Mouse (Mus musculus) forebrain, embryonic 15.5 days (tissue): ENCODE data around the gene Tmem181a. TPM values are rescaled to one million over a fixed set of nuclear protein-coding genes. Genes with fewer than 3 reads are reported as not detected.
"Not testable (repeated sequence)": the region's sequence is repeated elsewhere in the genome, so short reads cannot be mapped to it uniquely, and the experiment has no call there.

ENCODE experiments used
- ATAC-seq: fragments of 200-750 bp; cut with Nextera tagmentation; replicated peaks from 2 replicates; pipeline ENCODE4 v1.8.0; 2017; ENCODE audit warnings: mild to moderate bottlenecking, moderate TSS enrichment, moderate library complexity
- H3K27ac ChIP-seq: fragments of 300-500 bp; sonication (generic); replicated peaks from 2 replicates; pipeline ENCODE4 v1.5.1; 2015; ENCODE audit warnings: mild to moderate bottlenecking, inconsistent platforms
- H3K27me3 ChIP-seq: fragments of 300-500 bp; sonication (generic); 2 replicates; pipeline ENCODE4 v1.6.1; 2015; ENCODE audit warnings: inconsistent platforms
- H3K36me3 ChIP-seq: fragments of 300-500 bp; sonication (generic); 2 replicates; pipeline ENCODE4 v1.6.1; 2015; ENCODE audit warnings: mild to moderate bottlenecking, inconsistent platforms
- H3K4me1 ChIP-seq: fragments of 300-500 bp; sonication (generic); 2 replicates; pipeline ENCODE4 v1.6.1; 2015; ENCODE audit warnings: inconsistent platforms
- H3K4me2 ChIP-seq: fragments of 300-500 bp; sonication (generic); replicated peaks from 2 replicates; pipeline ENCODE4 v1.6.1; 2015; ENCODE audit warnings: mild to moderate bottlenecking, inconsistent platforms
- H3K4me3 ChIP-seq: fragments of 300-500 bp; sonication (generic); 2 replicates; pipeline ENCODE4 v1.5.1; 2015; ENCODE audit warnings: mild to moderate bottlenecking, inconsistent platforms
- H3K9ac ChIP-seq: fragments of 300-500 bp; sonication (generic); replicated peaks from 2 replicates; pipeline ENCODE4 v1.6.1; 2015; ENCODE audit warnings: mild to moderate bottlenecking, inconsistent platforms
- H3K9me3 ChIP-seq: fragments of 300-500 bp; sonication (generic); 2 replicates; pipeline ENCODE4 v1.6.1; 2016; ENCODE audit warnings: inconsistent platforms
- WGBS: fragments of 180-500 bp; shearing (Covaris S2); methylation state at CpG from one replicate; pipeline ENCODE4 v1.1.7; 2015; ENCODE audit warnings: mixed read lengths; 5-methylcytosine and 5-hydroxymethylcytosine counted together
- polyA plus RNA-seq: library from polyadenylated mRNA; unstranded; fragments of >200 nt; fragmentation: Nextera tagmentation; extraction: Ambion mirVana; gene quantifications from 2 replicates; pipeline ENCODE4 v1.2.1, GENCODE M21; 2015

Tmem181a gene
- polyA plus RNA-seq, 1 experiment from 2014 or later = 40.1 TPM

DNA sequence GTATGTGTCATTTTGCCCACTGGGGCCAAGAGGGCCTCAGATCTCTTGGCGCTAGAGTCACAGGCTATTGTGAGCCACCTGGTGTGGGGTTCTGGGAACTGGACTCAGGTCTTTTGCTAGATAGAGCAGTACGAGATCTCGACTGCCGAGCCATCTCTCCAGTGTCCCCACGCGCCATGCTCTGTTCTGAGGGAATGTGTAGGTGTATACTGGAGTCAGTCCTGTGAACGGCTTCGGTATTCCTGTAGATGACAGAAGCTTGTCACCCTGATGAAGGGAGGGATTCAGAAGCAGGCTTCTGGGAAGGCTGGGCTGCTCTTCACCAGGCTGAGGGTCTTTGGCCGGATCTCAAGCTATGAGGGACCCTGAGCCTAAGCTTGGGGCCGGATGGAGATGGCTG, 23.1 kb downstream of the Tmem181a start:
- not testable (repeated sequence) for ATAC-seq, H3K4me2 ChIP-seq, H3K4me3 ChIP-seq, H3K4me1 ChIP-seq, H3K27me3 ChIP-seq, H3K27ac ChIP-seq, H3K9ac ChIP-seq, H3K36me3 ChIP-seq, H3K9me3 ChIP-seq
- 94% methylated on average over 10 of the region's 10 CpGs for WGBS

DNA sequence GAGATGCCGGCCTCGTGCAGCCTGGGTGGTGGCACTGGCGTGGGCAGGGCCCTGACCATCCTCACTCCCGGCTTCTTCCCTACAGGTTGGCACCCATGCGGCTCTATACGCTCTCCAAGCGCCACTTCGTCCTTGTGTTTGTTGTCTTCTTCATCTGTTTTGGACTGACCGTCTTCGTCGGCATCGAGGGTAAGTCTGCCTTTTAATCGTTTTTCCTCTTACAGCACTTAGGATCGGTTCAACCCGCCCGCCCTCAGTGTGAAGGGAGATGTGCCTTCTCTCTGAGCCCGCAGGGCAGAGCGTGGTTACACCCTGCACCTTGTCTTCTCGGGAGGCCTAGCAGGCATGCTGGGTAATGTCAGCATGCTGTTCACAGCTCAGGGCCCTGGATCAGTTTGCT, 23.9 kb downstream of the Tmem181a start:
- not testable (repeated sequence) for H3K4me3 ChIP-seq, H3K27ac ChIP-seq, H3K4me2 ChIP-seq, H3K4me1 ChIP-seq, H3K27me3 ChIP-seq, H3K9ac ChIP-seq, ATAC-seq, H3K36me3 ChIP-seq, H3K9me3 ChIP-seq
- 94% methylated on average over 19 of the region's 19 CpGs for WGBS

DNA sequence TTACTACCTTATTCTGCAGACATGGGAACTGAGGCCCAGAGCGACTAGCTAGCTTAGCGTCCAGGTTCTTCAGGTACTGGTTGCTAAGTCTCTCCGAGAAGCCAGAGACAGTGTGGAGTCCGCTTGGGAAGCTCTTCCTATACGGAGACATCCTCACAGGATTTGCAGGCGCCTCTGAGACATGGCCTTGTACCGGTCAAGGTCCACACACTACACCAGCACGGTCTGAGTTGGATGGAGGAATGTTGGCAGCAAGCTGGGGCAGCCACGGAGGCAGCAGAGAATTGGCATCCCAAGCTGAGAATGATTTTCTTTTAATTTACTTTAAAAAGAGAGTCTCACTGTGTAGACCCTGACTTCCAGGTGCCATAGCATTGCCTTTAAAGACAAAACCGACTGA, 26.5 kb downstream of the Tmem181a start:
- not testable (repeated sequence) for H3K27me3 ChIP-seq, H3K4me1 ChIP-seq, H3K4me3 ChIP-seq, H3K4me2 ChIP-seq, H3K27ac ChIP-seq, H3K9ac ChIP-seq, H3K9me3 ChIP-seq, ATAC-seq, H3K36me3 ChIP-seq
- 96% methylated on average over 8 of the region's 10 CpGs for WGBS

DNA sequence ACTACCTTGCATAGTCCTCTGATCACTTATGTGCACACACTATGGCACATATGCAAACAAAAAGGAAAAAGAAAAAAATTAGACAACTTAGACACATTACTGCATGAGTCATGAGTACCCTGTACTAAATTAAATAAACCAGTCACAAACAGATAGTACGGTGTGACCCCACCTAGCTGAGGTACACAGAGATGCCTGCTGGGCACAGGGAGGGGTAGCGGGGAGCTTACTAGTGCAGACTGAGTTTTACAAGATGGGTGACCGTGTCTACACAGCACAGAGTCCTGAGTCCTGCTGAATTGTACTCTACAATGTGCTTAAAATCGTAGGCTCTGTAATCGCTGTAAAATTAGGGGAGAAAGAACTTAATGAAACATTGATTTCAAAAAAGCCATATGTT, 29.5 kb downstream of the Tmem181a start:
- not testable (repeated sequence) for H3K27ac ChIP-seq, H3K36me3 ChIP-seq, H3K4me3 ChIP-seq, H3K4me2 ChIP-seq, H3K9me3 ChIP-seq, ATAC-seq, H3K27me3 ChIP-seq, H3K9ac ChIP-seq, H3K4me1 ChIP-seq
- WGBS = 95% methylated on average over 5 of the region's 5 CpGs

DNA sequence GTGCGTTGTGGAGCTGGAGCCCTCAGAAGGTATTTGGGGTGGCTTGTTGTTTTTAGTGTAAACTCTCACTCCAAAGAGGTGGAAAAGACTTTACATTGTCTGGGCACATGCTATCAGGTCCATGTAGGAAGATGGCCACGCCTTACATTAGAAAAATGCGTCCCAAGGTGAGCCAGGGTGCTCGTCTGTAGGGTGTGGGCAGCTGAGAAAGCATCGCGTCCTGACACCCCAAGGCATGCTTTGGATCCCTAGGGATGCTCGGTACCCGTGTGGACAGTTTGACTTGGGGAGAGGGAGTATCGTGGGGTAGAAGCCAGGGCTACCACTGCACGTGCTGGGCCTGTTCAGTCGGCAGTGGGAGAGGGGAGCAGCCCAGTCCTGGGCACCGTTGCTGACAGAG, 32.4 kb downstream of the Tmem181a start:
- WGBS = 97% methylated on average over 12 of the region's 12 CpGs
- not testable (repeated sequence) for H3K4me1 ChIP-seq, H3K9me3 ChIP-seq, H3K9ac ChIP-seq, H3K4me3 ChIP-seq, ATAC-seq, H3K4me2 ChIP-seq, H3K27ac ChIP-seq, H3K27me3 ChIP-seq, H3K36me3 ChIP-seq

DNA sequence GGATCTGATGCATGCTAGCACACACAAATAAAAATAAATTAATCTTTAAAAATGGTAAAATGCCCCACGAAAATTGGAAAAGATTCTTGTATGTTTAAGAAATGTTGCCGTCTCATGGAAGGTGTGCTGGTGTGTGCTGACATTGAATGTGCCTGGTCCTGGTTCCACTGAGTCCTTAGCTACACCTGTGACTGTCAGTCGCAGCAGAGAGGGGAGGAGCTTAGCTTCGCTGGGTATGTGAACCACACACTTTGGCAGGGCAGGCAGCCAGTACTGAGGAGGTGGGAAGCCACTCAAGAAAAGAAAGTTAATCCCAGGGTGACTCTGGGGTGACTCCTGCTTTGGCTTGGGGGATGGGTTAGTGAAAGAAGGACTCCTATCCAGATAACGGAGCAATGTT, 37.2 kb downstream of the Tmem181a start:
- H3K27me3 ChIP-seq, H3K4me3 ChIP-seq, H3K9ac ChIP-seq, ATAC-seq, H3K4me2 ChIP-seq, H3K9me3 ChIP-seq, H3K27ac ChIP-seq, H3K4me1 ChIP-seq, H3K36me3 ChIP-seq: not testable (repeated sequence)
- 100% methylated on average over 1 of the region's 5 CpGs for WGBS

DNA sequence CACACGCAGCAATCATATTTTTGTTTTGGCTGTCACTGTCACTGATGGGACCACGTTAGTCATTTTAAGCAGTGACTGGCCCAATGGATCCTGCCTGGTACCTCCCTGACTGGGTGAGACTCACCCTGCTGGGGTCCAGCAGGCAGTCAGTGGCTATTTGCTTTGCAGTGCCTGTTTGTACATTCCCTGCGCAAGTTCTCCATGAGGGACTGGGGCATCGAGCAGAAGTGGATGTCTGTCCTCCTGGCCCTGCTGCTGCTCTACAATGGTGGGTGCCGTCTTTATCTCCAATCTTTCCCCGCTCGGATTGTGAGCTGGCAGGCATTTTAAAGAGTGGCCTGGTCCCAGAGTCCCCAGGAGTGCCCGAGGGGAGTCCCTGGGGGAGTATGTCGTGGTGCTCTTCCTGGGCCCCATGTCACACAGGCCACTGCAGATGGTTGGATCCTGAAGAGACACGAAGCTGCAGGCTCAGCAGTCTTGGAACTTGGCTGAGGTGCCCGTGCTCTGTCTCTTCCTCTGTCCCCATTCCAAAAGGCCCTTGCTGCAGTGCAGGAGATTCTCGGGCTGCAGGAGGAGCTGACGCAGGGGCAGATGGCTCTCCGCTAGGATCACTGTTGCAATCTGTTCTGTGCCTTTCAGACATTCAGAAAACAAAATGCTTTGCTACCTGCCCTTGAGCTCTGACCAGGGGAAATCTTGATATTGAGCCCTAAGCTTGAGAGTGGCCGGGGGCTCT, 40.6 kb downstream of the Tmem181a start:
- H3K27me3 ChIP-seq, H3K4me2 ChIP-seq, H3K36me3 ChIP-seq, H3K9ac ChIP-seq, H3K9me3 ChIP-seq, H3K27ac ChIP-seq, ATAC-seq, H3K4me3 ChIP-seq, H3K4me1 ChIP-seq: not testable (repeated sequence)
- 95% methylated on average over 9 of the region's 15 CpGs for WGBS

DNA sequence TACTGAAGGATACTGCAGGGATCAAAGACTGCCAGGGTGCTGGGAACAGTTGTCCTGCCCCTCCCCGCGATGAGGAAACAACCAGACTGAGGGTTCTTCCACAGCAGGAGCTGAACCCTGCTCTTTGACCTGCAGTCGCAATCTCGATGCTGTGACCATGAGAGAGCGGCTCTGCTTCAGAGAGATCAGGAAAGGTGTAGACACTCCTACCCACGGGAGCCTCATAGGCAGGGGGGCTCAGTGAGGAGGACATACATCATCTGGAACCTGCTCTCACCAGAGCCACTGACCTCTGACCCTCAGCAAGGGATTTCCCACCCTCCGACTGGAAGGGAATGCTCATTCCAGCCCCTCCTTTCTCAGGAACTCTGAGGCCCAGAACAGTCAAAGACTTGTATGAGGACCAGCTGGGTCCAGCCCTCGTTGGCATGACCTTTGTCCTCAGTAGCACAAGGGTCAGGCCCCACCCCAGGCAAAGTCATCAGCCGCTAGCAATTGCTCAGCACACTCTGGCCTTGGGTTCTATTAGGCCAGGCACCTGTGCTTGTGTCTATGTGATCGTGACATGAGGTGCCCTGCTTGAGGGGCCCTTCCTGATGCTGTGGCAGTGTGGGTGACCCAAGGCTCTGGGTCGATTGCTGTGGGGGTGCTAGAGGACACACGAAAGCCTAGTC, 43.7 kb downstream of the Tmem181a start:
- not testable (repeated sequence) for ATAC-seq, H3K27ac ChIP-seq, H3K9ac ChIP-seq, H3K27me3 ChIP-seq, H3K4me1 ChIP-seq, H3K4me2 ChIP-seq, H3K36me3 ChIP-seq, H3K9me3 ChIP-seq, H3K4me3 ChIP-seq
- 73% methylated on average over 7 of the region's 12 CpGs for WGBS

DNA sequence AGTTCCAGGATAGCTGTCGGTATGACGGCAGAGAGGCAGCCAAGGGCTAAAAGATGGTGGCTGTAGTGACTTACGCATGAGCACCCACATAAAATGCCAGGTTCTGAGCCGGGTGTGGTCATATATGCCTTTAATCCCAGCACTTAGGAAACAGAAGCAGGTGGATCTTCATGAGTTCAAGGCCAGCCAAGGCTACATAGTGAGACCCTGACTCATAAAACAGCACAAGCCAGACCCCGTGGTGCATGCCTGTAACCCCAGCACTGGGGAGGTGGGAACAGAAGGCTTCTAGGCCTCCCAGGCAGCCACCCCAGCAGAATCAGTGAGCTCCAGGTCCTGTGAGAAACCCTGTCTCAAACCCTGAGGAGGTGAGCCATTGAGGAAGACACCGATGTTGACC, 48.2 kb downstream of the Tmem181a start:
- H3K4me3 ChIP-seq, H3K9me3 ChIP-seq, H3K4me2 ChIP-seq, H3K27ac ChIP-seq, H3K27me3 ChIP-seq, H3K9ac ChIP-seq, H3K4me1 ChIP-seq, ATAC-seq, H3K36me3 ChIP-seq: not testable (repeated sequence)
- 96% methylated on average over 5 of the region's 6 CpGs for WGBS

DNA sequence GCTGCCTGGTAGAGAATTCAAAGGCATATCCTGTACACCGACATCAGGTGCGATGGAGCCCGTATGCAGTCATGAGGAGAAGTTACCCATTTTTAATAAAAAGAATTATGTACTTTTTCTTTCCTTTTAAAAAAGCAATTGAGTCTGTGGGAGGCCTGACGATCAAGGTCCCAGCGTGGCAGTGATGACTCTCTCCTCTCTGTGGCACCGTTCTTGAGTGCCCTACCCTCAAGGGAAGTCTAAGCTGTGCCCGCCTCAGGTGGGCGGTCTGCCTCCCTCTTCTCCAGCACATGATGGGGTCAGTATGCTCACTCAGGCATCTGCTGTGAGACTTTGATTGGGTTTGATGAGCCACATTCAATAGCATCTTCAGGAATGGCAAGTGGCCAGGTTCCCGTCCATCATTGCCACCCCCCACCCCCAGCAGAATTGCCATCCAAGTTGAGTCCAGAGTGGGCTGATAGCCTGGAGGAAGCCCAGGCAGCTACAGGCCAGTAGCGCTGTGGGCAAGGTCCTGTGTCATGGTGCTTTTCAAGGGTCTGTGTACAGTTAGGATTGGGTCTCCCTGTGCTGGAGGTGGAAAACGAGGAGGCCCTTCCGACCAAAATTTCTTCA, 49.1 kb downstream of the Tmem181a start:
- H3K4me3 ChIP-seq, H3K4me2 ChIP-seq, H3K36me3 ChIP-seq, H3K27ac ChIP-seq, ATAC-seq, H3K9ac ChIP-seq, H3K4me1 ChIP-seq, H3K9me3 ChIP-seq, H3K27me3 ChIP-seq: not testable (repeated sequence)
- WGBS = 89% methylated on average over 12 of the region's 12 CpGs

DNA sequence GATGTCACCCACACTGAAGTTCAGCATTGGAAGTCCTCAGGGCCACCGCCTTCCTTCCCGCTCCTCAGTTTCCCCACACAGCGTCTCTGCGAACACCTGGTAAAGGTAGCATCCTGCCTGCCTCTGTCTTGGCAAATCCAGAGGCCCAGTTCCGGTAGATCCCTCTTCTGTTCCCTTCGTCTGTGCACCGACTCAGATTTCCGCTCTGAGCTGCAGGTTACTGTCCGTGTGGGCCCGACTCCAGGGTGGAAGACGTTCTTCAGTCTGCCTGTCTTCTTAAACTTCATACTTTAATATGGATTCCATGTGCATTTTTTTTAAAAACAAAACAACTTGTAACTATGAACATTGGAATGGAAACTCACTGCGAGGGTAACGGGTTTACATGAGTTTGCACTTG, 49.8 kb downstream of the Tmem181a start:
- not testable (repeated sequence) for H3K9me3 ChIP-seq, H3K27me3 ChIP-seq, ATAC-seq, H3K4me3 ChIP-seq, H3K9ac ChIP-seq, H3K4me1 ChIP-seq, H3K27ac ChIP-seq, H3K36me3 ChIP-seq, H3K4me2 ChIP-seq
- 92% methylated on average over 12 of the region's 13 CpGs for WGBS

DNA sequence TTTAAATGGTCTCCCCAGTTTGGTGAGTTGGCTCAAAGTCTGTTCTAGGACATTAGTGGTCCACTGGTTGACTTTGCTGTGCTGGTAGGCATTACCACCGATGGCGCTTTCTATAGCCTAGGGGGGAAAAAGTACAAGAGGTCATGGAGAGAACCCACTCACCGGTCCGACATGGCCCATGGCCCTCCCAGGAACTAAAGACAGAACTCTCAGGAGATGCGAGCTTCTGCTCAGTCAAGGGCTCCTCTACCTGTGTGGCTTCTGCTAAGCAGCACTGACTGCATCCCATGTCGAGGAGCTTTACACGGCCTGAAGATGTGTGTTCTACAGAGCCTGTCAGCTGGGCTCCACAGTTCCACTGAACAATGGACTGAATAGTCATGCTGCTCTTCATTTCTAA, 55.1 kb downstream of the Tmem181a start:
- not testable (repeated sequence) for ATAC-seq, H3K9ac ChIP-seq, H3K27me3 ChIP-seq, H3K4me3 ChIP-seq, H3K36me3 ChIP-seq, H3K27ac ChIP-seq, H3K9me3 ChIP-seq, H3K4me2 ChIP-seq, H3K4me1 ChIP-seq
- 93% methylated on average over 7 of the region's 7 CpGs for WGBS

DNA sequence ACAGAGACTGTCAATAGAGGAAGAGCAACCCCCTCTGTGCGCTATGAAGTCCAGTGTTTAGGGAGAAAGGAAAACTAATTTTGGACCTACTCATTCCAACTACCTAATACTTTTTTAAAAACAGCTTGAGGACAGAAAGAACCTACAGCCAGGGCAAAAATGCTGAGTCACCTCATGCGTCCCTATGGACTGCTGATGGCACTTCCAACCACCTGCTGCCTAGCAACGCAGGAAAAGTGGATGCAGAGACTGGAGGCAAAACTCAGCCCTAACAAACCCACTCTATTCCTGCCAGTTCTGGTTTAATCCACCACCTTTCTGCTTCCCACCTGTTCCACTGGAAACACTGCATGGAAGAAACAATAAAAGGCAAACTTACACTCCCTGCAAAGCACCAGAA, 56.1 kb downstream of the Tmem181a start:
- H3K4me2 ChIP-seq = not testable (repeated sequence)

More for the DNA sequence above, 56.1 kb downstream of the Tmem181a start:
- not testable (repeated sequence) for H3K4me1 ChIP-seq, H3K36me3 ChIP-seq, H3K9ac ChIP-seq, H3K9me3 ChIP-seq, H3K4me3 ChIP-seq, ATAC-seq, H3K27ac ChIP-seq, H3K27me3 ChIP-seq
- 66% methylated on average over 3 of the region's 3 CpGs for WGBS
